Mouse (Mus musculus) large intestine, adult 2 months (tissue): ENCODE measurements at regions not wholly inside any gene's neighbourhood (a gene's known extent, or its start where the extent isn't known, plus 50 kb on each side); places are given as distances from the start of the nearest gene placed in this dataset.

Experiments used
- DNase-seq: peaks from one replicate; pipeline ENCODE4 v3.0.0-alpha.2; 2012; ENCODE audit warnings: low read depth, low spot score
- WGBS: fragments of 180-500 bp; shearing (Covaris S2); methylation state at CpG from one replicate; pipeline ENCODE4 v1.1.7; 2018; 5-methylcytosine and 5-hydroxymethylcytosine counted together

DNA sequence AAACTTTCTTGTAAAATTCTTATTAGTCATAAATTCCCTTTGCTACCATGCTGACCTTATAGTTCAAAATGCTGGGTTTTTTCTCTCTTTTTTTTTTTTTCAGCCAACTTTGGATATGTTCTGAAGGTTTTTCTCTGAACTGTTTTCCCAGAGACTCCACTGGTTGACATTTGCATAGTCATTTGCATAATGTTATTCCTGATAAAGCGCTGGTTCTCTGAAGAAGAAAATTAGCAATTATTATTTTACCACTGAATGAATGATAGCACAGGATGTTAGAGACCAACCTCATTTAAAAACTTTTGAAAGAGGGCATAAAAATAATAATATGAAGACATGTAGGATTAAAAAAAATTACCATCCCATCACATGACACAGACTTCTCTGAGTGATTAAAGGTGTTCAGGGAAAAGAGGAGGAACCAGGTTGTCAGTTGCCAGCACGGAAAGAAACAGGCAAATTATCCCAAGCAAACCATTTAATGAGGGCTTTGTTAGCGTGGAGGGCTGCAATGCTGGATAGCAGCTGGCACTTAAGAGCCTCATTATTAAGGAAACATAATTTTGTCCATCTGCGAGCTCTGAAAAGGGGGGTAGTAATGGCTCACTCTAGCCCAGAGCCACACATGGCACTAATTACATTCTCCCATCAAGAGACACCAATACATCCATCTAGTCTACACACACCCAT, 171.9 kb upstream of the Nabp1 start:
- no peak for DNase-seq
- WGBS, result 73% methylated on average over 4 of the region's 4 CpGs

GRCm38 (mm10) chr1:51647955-51648354, 169.7 kb upstream of the Nabp1 start:
- WGBS, result 68% methylated on average over 2 of the region's 2 CpGs
- no peak for DNase-seq

- 8% methylated on average over 2 of the region's 2 CpGs for WGBS
- DNase-seq, result peak; percentile 45
These were observed 166.2 kb upstream of the Nabp1 start for GRCm38 (mm10) chr1:51644399-51644798.

DNA sequence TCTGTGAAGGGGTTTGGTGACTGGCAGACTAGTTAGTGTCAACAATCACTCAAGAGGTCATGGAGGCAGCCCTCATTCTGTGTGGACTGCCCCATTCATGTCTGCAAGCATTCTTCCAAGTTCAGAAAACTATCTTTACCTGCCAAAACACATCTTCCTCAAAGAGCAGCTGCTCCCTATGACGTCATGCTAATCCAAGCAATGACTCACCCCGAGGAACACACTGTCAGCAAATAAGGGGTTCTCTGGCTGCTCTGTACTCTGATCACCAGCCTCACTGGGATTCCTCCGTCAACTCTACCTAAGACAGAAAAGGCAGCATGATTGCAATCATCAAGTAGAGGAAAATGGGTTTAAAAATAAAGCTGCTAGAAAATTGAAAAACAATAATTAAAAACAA, 165.4 kb upstream of the Nabp1 start:
- peak; percentile 36 for DNase-seq
- 17% methylated on average over 3 of the region's 3 CpGs for WGBS

- DNase-seq, result no peak
- WGBS, result 67% methylated on average over 6 of the region's 6 CpGs
These were observed 160.5 kb upstream of the Nabp1 start for GRCm38 (mm10) chr1:51638519-51639302.

GRCm38 (mm10) chr1:51635881-51636515, 157.8 kb upstream of the Nabp1 start:
- no peak for DNase-seq
- 60% methylated on average over 7 of the region's 7 CpGs for WGBS

DNA sequence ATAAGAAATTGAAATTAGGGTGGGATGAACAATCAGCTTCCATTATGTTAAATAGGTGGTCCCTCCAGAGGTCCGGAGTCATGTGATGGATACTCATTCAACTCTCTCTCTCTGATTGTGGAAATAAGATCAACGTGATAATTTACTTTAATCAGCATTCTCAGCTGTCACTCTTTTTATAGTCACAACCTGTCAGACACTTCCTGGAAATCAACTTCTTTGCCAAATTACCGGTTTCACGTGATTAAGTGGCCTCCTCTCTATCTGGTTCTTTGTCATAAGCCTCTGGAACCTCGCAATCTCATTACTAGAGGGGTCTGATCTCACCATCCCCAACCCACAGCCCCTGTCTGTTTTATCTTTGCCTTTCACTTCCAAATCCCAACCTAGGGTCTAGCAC, 155.6 kb upstream of the Nabp1 start:
- WGBS, result 52% methylated on average over 5 of the region's 5 CpGs
- DNase-seq, result no peak

DNA sequence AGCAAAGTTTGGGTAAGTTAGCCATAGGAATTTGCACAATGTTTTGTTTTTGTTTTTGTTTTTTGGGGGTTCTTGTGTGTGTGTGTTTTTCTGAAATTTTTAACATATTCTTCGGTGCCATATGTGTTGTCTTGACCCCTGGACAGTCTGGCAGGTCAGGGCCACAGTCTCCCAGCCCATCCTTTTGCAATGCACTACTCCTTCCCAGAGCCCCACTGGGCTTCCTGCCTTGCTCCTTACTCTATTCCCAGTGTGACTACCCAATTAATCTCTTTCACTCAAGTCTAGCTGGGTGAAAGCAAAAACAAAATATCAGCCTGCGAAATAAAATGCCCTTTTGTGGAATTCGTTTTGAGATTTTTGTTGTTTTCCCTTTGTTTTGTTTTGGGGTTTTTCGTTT, 154.6 kb upstream of the Nabp1 start:
- DNase-seq, result no peak
- WGBS, result 83% methylated on average over 4 of the region's 4 CpGs

GRCm38 (mm10) chr1:51629848-51630247, 151.6 kb upstream of the Nabp1 start:
- 60% methylated on average over 1 of the region's 1 CpGs for WGBS

GRCm38 (mm10) chr1:51628137-51628793, 150.0 kb upstream of the Nabp1 start:
- no peak for DNase-seq
- WGBS, result 72% methylated on average over 5 of the region's 5 CpGs

More at GRCm38 (mm10) chr1:51629848-51630247, 151.6 kb upstream of the Nabp1 start:
- DNase-seq, result no peak

GRCm38 (mm10) chr1:51626303-51626702, 148.1 kb upstream of the Nabp1 start:
- whole genome bisulfite sequencing, result 81% methylated on average over 9 of the region's 9 CpGs
- DNase-seq, result no peak

DNA sequence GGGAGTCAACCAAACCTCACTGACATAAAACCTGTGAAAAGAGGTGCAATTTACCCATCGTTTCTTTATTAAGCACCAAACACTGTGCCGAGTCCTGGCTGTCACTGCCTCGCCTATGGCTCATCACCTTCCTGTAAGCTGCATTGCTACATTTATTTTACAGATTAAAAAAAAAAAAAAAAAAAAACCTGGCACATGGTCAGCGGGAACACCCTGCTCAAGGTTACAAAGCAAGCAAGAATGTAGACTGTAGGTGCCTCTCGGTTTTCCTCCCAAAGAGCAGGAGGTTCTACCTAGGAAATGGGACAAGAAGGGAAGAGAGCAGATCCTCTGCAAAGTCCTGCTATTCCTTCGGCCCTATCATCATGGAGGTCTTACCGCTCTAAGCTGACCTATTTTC, 146.9 kb upstream of the Nabp1 start:
- 59% methylated on average over 7 of the region's 7 CpGs for WGBS

DNA sequence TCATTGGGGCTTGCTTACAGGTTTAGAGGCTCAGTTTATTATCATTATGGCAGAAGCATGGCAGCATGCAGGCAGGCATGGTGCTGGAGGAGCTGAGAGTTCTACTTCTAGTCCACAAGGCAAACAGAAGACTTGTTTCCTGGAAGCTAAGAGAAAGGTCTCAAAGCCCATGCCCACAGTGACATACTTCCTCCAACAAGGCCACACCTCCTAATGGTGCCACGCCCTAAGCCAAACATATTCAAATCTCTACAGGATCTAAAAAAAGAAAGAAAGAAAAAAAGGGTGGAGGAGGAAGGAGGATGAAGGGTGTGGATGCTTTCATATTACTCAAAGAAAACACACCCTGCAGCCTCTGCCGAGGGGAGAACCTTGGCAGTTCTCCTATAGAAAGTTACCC, 146.3 kb upstream of the Nabp1 start:
- peak; percentile 44 for DNase-seq
- WGBS, result 26% methylated on average over 2 of the region's 2 CpGs

More for the DNA sequence above, 146.9 kb upstream of the Nabp1 start:
- peak; percentile 19 for DNase-seq

DNA sequence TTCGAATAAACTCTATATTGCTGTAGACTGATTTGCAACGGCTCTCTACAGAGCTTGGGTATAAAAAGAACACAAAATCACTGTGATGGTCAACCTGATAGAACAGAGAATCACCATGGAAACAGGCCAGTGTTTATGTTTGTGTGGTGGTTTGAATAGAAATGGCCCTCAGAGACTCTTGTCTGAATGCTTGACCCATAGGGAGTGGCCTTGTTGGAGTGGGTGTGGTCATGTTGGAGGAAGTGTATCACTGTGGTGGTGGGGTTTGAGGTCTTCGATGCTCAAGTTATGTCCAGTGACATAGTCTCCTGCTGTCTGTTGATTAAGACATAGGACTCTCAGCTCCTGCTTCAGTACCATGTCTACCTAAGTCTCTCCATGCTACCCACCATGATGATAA, 144.8 kb upstream of the Nabp1 start:
- DNase-seq, result no peak

GRCm38 (mm10) chr1:51622181-51622862, 144.1 kb upstream of the Nabp1 start:
- WGBS, result 84% methylated on average over 9 of the region's 9 CpGs
- no peak for DNase-seq

More for the DNA sequence above, 144.8 kb upstream of the Nabp1 start:
- 90% methylated on average over 3 of the region's 3 CpGs for WGBS

- no peak for DNase-seq
- WGBS, result 83% methylated on average over 6 of the region's 6 CpGs
These were observed 142.8 kb upstream of the Nabp1 start for GRCm38 (mm10) chr1:51621062-51621461.

GRCm38 (mm10) chr1:51617502-51618251, 139.5 kb upstream of the Nabp1 start:
- 54% methylated on average over 13 of the region's 13 CpGs for WGBS
- no peak for DNase-seq

- 82% methylated on average over 1 of the region's 1 CpGs for WGBS
These were observed 137.9 kb upstream of the Nabp1 start for GRCm38 (mm10) chr1:51616091-51616490.

GRCm38 (mm10) chr1:51615523-51615922, 137.3 kb upstream of the Nabp1 start:
- peak; percentile 29 for DNase-seq
- 27% methylated on average over 6 of the region's 6 CpGs for WGBS

More at GRCm38 (mm10) chr1:51616091-51616490, 137.9 kb upstream of the Nabp1 start:
- no peak for DNase-seq
